Mouse (Mus musculus): Measurements from ENCODE around the gene Fbxl22.

DNA sequence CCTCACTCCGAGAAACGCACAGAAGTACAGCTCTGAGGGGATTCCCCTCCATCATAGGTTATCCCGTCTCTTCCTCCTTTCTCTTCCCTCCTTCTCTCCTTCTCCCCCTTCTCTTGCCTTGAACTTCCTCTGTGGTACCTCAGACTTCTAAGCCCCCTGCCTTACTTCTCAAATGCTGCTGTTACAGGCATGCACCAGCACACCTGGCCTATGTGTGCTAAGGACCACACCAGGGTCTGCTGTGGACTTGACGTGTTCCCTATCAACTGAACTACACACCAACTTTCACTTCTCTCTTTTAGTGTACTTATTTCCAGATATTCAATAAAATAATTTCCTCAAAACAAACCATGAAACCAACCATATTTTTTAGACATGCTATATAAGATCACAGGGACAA is 28.4 kb upstream of the Fbxl22 start:
- TF ChIP-seq CTCF (IDR thresholded peaks at IDR 0.05; ENCODE audit: borderline replicate concordance, insufficient read depth, low read length) (no peak), POLR2A (IDR thresholded peaks at IDR 0.05; ENCODE audit: low read depth, low read length) (no peak)

Measured in embryonic fibroblast, embryonic 13.5 days (primary cell).